Comparison of ENCODE assay signal across 8 mouse cellular contexts in the genomic region with DNA sequence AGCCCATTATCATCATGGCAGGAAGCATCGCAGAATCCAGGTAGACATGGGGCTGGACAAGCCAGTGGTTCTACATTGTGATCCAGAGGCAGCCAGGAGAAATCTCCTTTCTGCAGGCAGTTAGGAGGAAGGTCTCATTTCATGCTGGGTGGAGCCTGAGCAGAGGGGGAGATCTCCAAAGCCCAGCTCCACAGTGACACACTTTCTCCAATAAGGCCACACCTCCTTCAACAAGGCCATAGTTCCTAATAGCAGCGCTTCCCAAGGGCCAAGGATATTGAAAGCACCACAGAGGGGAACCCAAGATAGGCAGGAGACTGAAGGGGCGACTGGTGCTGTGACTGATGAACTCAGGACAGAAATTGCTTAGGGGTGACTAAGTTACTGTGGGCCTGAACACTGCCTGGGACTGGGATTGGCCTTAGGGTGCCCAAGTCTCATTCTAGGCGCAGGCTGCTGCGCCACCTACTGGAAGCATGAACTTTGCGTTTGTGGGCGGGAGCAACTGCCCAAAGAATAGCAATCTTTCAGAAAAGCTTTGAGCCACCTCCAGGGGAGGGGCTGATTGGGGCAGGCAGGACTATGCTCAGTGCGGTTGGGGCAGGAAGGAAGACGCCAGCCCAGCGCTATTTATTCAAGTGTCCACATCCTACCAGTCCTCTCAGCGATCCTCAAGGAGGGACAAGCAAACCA. TPM values are rescaled to one million over a fixed set of nuclear protein-coding genes. Genes with fewer than 3 reads are reported as not detected.
DNase-seq lines count a peak whose midpoint lies in the region; ATAC-seq and TF ChIP-seq lines count a peak whose summit lies in the region.
"Not testable (repeated sequence)": the region's sequence is repeated elsewhere in the genome, so short reads cannot be mapped to it uniquely, and the experiment has no call there.

No protein-coding gene starts in this region.

- TF ChIP-seq POLR2A in testis, adult 2 months (IDR thresholded peaks at IDR 0.05; ENCODE audit: control insufficient read depth, low read depth, low read length), result not testable (repeated sequence)

- 4% methylated on average over 7 of the region's 11 CpGs for WGBS in hindbrain, embryonic 16.5 days
- 8% methylated on average over 8 of the region's 11 CpGs for WGBS in lung, embryonic 16.5 days

- DNase-seq in CD8-positive naive resting alpha-beta T cell, adult 2 months (ENCODE audit: low read depth in 2 of 2, low spot score in 2 of 2), result peak; percentile 19 to 44
- peak; percentile 80 for DNase-seq in embryo, embryonic 10 days (ENCODE audit: low spot score)
- DNase-seq in gastrocnemius, postnatal 36 days, result peak; percentile 10 to 30
- DNase-seq in layer of hippocampus, postnatal 25 days (ENCODE audit: extremely low spot score in 1 of 2, low spot score in 1 of 2), result peak; percentile 12 to 40

- not testable (repeated sequence) for H3K9ac ChIP-seq in hindbrain, embryonic 16.5 days (ENCODE audit: low read depth, low read length); lung, embryonic 16.5 days (ENCODE audit: low read length)

- H3K4me3 ChIP-seq in hindbrain, embryonic 16.5 days (ENCODE audit: low read length); lung, embryonic 16.5 days (ENCODE audit: low read length); testis, adult 2 months (ENCODE audit: control insufficient read depth, low read depth, low read length): not testable (repeated sequence)

- H3K36me3 ChIP-seq in hindbrain, embryonic 16.5 days (ENCODE audit: control insufficient read depth, insufficient read depth, low read length); lung, embryonic 16.5 days (ENCODE audit: control insufficient read depth, insufficient read depth, low read length); testis, adult 2 months (ENCODE audit: control insufficient read depth, insufficient read depth, low read length): not testable (repeated sequence)

- ATAC-seq in hindbrain, embryonic 16.5 days, result peak; percentile 83
- ATAC-seq in lung, embryonic 16.5 days (ENCODE audit: low read depth), result peak; percentile 88
- ATAC-seq in neutrophil, adult 5-6 weeks (ENCODE audit: extremely low read depth, insufficient number of reproducible peaks, low FRiP score, poor library complexity, severe bottlenecking), result peak; percentile 80

- not testable (repeated sequence) for H3K4me2 ChIP-seq in hindbrain, embryonic 16.5 days (ENCODE audit: low read length); lung, embryonic 16.5 days (ENCODE audit: low read depth, low read length)

- TF ChIP-seq CTCF in testis, adult 2 months (IDR thresholded peaks at IDR 0.05; ENCODE audit: control insufficient read depth, insufficient read depth, insufficient replicate concordance, low read depth, low read length), result peak; percentile 57; the same call in 1 of the 2 replicates

- H3K9me3 ChIP-seq in hindbrain, embryonic 16.5 days (ENCODE audit: control insufficient read depth, low read length); lung, embryonic 16.5 days (ENCODE audit: control insufficient read depth, low read length): not testable (repeated sequence)

- not testable (repeated sequence) for H3K27me3 ChIP-seq in hindbrain, embryonic 16.5 days (replicated peaks; ENCODE audit: control insufficient read depth, insufficient read depth, low read length); lung, embryonic 16.5 days (ENCODE audit: control insufficient read depth, insufficient read depth, low read depth, low read length); testis, adult 2 months (ENCODE audit: control insufficient read depth, insufficient read depth, low read length)

- intact Hi-C loops in gastrocnemius, postnatal 36 days (cut with DNase I), result not testable (repeated sequence)

- H3K27ac ChIP-seq in hindbrain, embryonic 16.5 days (ENCODE audit: low read depth, low read length); lung, embryonic 16.5 days (ENCODE audit: low read length); testis, adult 2 months (ENCODE audit: control insufficient read depth, insufficient read depth, low read depth, low read length): not testable (repeated sequence)

- H3K4me1 ChIP-seq in hindbrain, embryonic 16.5 days (ENCODE audit: control insufficient read depth, insufficient read depth, low read depth, low read length); lung, embryonic 16.5 days (replicated peaks; ENCODE audit: control insufficient read depth, insufficient read depth, low read length); testis, adult 2 months (ENCODE audit: control insufficient read depth, insufficient read depth, low read length): not testable (repeated sequence)

RNA-seq across cellular contexts. Expression of a gene that starts 42.0 kb away (rescaled TPM):
- total RNA-seq in gastrocnemius, postnatal 36 days (2021), result not detected
- 2.3 and 2.5 TPM in 2 replicates for polyA plus RNA-seq in hindbrain, embryonic 16.5 days (2015; fragmentation: Nextera tagmentation; extraction: Ambion mirVana)
- total RNA-seq in layer of hippocampus, postnatal 25 days (2021), result not detected
- polyA plus RNA-seq in lung, embryonic 16.5 days (2015; fragmentation: Nextera tagmentation; extraction: Ambion mirVana), result 9.4 and 9.7 TPM in 2 replicates
- 0.61 and 1.2 TPM in 2 replicates for total RNA-seq in neutrophil, adult 5-6 weeks (2017)
- 0.20 and 0.21 TPM in 2 replicates for polyA plus RNA-seq in testis, adult 2 months (2012; rRNA removed)

Comparison
In these comparisons a context has a peak if more than half of its experiments do, and no peak if none do; other contexts are left out.
1. DNase-seq: peak in every context shown above with its lines; median percentile 80 in embryo, embryonic 10 days; 32 in CD8-positive naive resting alpha-beta T cell, adult 2 months; 26 in layer of hippocampus, postnatal 25 days; 20 in gastrocnemius, postnatal 36 days.